ENCODE assay signal across 8 mouse cellular contexts in the genomic region with DNA sequence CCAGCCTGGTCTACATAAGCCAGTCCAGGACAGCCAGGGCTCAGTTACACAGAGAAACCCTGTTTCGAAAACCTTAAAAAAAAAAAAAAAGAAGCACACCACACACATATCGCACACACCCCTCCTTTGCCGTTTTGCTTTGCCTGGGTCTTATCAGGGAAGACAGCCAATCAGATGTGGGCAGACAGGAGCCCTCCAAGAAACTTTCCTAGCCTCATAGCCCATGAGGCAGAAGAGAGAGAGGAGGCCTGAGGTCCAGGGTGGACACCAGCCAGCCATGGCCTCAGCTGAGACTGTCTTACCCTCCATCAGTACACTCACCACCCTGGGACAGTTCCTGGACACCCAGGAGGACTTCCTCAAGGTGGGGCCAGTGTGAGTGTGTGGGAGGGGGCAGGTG. TPM values are rescaled to one million over a fixed set of nuclear protein-coding genes. Genes with fewer than 3 reads are reported as not detected.
DNase-seq lines count a peak whose midpoint lies in the region; ATAC-seq lines count a peak whose summit lies in the region.

A gene (plus strand): TSS at position 177 of the 400 bp plus-strand sequence.

- no peaks in the 10 kb centered on the region for H3K36me3 ChIP-seq in megakaryocyte, embryonic 14.5 days (replicated peaks; ENCODE audit: low read length)
- peaks cover 12% of the 10 kb centered on the region; the same call in 1 of the 2 replicates for H3K36me3 ChIP-seq in liver, embryonic 11.5 days (ENCODE audit: control insufficient read depth, insufficient read depth, low read length)
- no peaks in the 10 kb centered on the region for H3K36me3 ChIP-seq in stomach, embryonic 14.5 days (ENCODE audit: control insufficient read depth, insufficient read depth, low read length)

- H3K27me3 ChIP-seq in megakaryocyte, embryonic 14.5 days (replicated peaks), result peaks cover 4% of the 10 kb centered on the region
- H3K27me3 ChIP-seq in liver, embryonic 11.5 days (replicated peaks; ENCODE audit: control insufficient read depth, insufficient read depth, low read length), result no peaks in the 10 kb centered on the region
- H3K27me3 ChIP-seq in stomach, embryonic 14.5 days (ENCODE audit: control insufficient read depth, insufficient read depth, low read length), result no peaks in the 10 kb centered on the region

- WGBS in liver, embryonic 11.5 days, result 36% methylated on average over 3 of the region's 3 CpGs
- 70% methylated on average over 3 of the region's 3 CpGs for WGBS in stomach, embryonic 14.5 days

- H3K27ac ChIP-seq in liver, embryonic 11.5 days (ENCODE audit: low read depth, low read length), result peak within 1 kb of the TSS; percentile 99
- peak within 1 kb of the TSS; percentile 69; the same call in 1 of the 2 replicates for H3K27ac ChIP-seq in stomach, embryonic 14.5 days (ENCODE audit: low read length)

- ATAC-seq in megakaryocyte, adult 5-6 weeks (ENCODE audit: poor library complexity, severe bottlenecking), result no peak
- ATAC-seq in erythroid progenitor cell, adult 5-6 weeks (replicated peaks; ENCODE audit: low FRiP score, poor library complexity, severe bottlenecking), result peak; percentile 75
- peak; percentile 80 for ATAC-seq in liver, embryonic 11.5 days (replicated peaks; ENCODE audit: low FRiP score)
- no peak for ATAC-seq in stomach, embryonic 14.5 days (ENCODE audit: insufficient number of reproducible peaks, insufficient read depth, low FRiP score, low read depth)
- ATAC-seq in monocyte, adult 5-6 weeks (replicated peaks; ENCODE audit: insufficient number of reproducible peaks, low FRiP score, low TSS enrichment, poor library complexity, severe bottlenecking), result no peak

- H3K4me3 ChIP-seq in megakaryocyte, embryonic 14.5 days (replicated peaks), result peak within 1 kb of the TSS; percentile 94
- peak within 1 kb of the TSS; percentile 93 for H3K4me3 ChIP-seq in liver, embryonic 11.5 days (ENCODE audit: low read depth, low read length)
- H3K4me3 ChIP-seq in stomach, embryonic 14.5 days (ENCODE audit: low read depth, low read length), result peak within 1 kb of the TSS; percentile 63

- H3K4me2 ChIP-seq in liver, embryonic 11.5 days, result peak within 1 kb of the TSS; percentile 96
- H3K4me2 ChIP-seq in stomach, embryonic 14.5 days (replicated peaks; ENCODE audit: low read depth, low read length), result peak within 1 kb of the TSS; percentile 93

- no peaks in the 10 kb centered on the region for H3K9me3 ChIP-seq in megakaryocyte, embryonic 14.5 days
- no peaks in the 10 kb centered on the region for H3K9me3 ChIP-seq in liver, embryonic 11.5 days (ENCODE audit: control insufficient read depth, low read length)
- no peaks in the 10 kb centered on the region for H3K9me3 ChIP-seq in stomach, embryonic 14.5 days (ENCODE audit: control insufficient read depth, low read depth, low read length)

- peak; percentile 49 for DNase-seq in liver, embryonic 11.5 days (ENCODE audit: low spot score)
- no peak for DNase-seq in adrenal gland, postnatal 4 days (ENCODE audit: low spot score in 2 of 2)
- DNase-seq in kidney, adult 9 months, result no peak

- peak within 1 kb of the TSS; percentile 99 for H3K9ac ChIP-seq in liver, embryonic 11.5 days (ENCODE audit: low read depth, low read length)
- H3K9ac ChIP-seq in stomach, embryonic 14.5 days (replicated peaks; ENCODE audit: low read depth, low read length), result peak within 1 kb of the TSS; percentile 71

- peaks cover 40% of the 10 kb centered on the region for H3K4me1 ChIP-seq in megakaryocyte, embryonic 14.5 days
- H3K4me1 ChIP-seq in liver, embryonic 11.5 days (replicated peaks; ENCODE audit: control insufficient read depth, insufficient read depth, low read length), result peaks cover 32% of the 10 kb centered on the region
- H3K4me1 ChIP-seq in stomach, embryonic 14.5 days (ENCODE audit: control insufficient read depth, insufficient read depth, low read length), result no peaks in the 10 kb centered on the region

RNA-seq across cellular contexts. Expression of the gene that starts here (rescaled TPM):
- polyA plus RNA-seq in megakaryocyte, embryonic 14.5 days (2012; ENCODE audit: insufficient read depth, low replicate concordance), result 7.9 and 11.9 TPM in 2 replicates
- total RNA-seq in megakaryocyte, adult 5-6 weeks (2015), result 2.0 and 5.2 TPM in 2 replicates
- 1.8 and 8.7 TPM in 2 replicates for total RNA-seq in megakaryocyte, adult 5-6 weeks (2017)
- 262 and 325 TPM in 2 replicates for total RNA-seq in erythroid progenitor cell, adult 5-6 weeks (2015; ENCODE audit: low replicate concordance)
- total RNA-seq in erythroid progenitor cell, adult 5-6 weeks (2017; ENCODE audit: low replicate concordance), result 240 and 399 TPM in 2 replicates
- polyA plus RNA-seq in liver, embryonic 11.5 days (2014; fragmentation: Nextera tagmentation; extraction: Ambion mirVana), result 458 and 504 TPM in 2 replicates
- polyA plus RNA-seq in stomach, embryonic 14.5 days (2014; fragmentation: Nextera tagmentation; extraction: Ambion mirVana), result 2.3 and 2.4 TPM in 2 replicates
- total RNA-seq in monocyte, adult 5-6 weeks (2017), result not detected in 3 replicates
- 1 to 10 TPM; 2.7 to 6.8 TPM for total RNA-seq in adrenal gland, postnatal 4 days (2021)

Comparison
In these comparisons a context has a peak if more than half of its experiments do, and no peak if none do; other contexts are left out.
1. RNA of the gene that starts here (total RNA-seq): 240 to 399 TPM in erythroid progenitor cell, adult 5-6 weeks; 2.7 to 6.8 TPM in adrenal gland, postnatal 4 days, 1.8 to 8.7 TPM in megakaryocyte, adult 5-6 weeks and not detected in monocyte, adult 5-6 weeks; every median in the first group is over 10 times any median in the second.
2. RNA of the gene that starts here (polyA plus RNA-seq): 458 to 504 TPM in liver, embryonic 11.5 days; 7.9 to 11.9 TPM in megakaryocyte, embryonic 14.5 days and 2.3 to 2.4 TPM in stomach, embryonic 14.5 days; every median in the first group is over 10 times any median in the second.
3. ATAC-seq: peak in erythroid progenitor cell, adult 5-6 weeks (single experiment) and liver, embryonic 11.5 days (single experiment); none in megakaryocyte, adult 5-6 weeks (single experiment), stomach, embryonic 14.5 days (single experiment) and monocyte, adult 5-6 weeks (single experiment).
4. Peak in every context shown above with its lines, with median percentiles within 50 percentile points of each other: H3K4me3 ChIP-seq.